Mouse (Mus musculus): ENCODE data around the gene Zpbp2. TPM values are rescaled to one million over a fixed set of nuclear protein-coding genes. Genes with fewer than 3 reads are reported as not detected.

Gene Zpbp2
- total and polyA plus RNA-seq, 3 experiments, result 0.36 to 4.8 (median 3.3) TPM

DNA sequence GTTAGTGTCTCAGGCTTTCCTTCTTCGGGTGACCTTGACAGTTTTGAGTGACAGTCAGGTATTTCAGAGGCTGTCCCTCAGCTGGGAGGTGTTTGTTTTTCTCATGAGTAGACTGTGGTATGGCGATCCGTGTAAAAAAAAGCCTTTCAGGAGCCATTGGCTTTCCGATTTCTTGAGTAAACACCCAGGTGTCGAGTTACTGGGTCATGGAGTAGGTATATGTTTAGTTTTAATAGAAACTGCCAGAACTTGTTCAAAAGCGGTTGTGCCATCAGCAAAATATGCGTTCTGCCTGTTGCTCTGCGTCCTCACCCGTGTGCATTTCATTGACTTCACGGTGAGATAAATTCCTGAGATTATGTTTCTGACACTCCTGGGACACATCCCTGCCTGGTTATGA is 30.4 kb upstream of the Zpbp2 start:
- no peak for TF ChIP-seq POLR2AphosphoS5 (IDR thresholded peaks at IDR 0.05; ENCODE audit: insufficient replicate concordance, low read depth, low read length)
- no peak for TF ChIP-seq CTCF (IDR thresholded peaks at IDR 0.05; ENCODE audit: low read depth, low read length)
- no peak for TF ChIP-seq GATA2 (IDR thresholded peaks at IDR 0.05; ENCODE audit: borderline replicate concordance, low read depth, low read length)
- no peak for TF ChIP-seq TAL1 (conservative IDR thresholded peaks at IDR 0.05; ENCODE audit: low read depth, low read length)
- TF ChIP-seq GATA1 (IDR thresholded peaks at IDR 0.05; ENCODE audit: borderline replicate concordance, low read length), result no peak
- ATAC-seq (ENCODE audit: extremely low read depth, insufficient number of reproducible peaks, low FRiP score, poor library complexity, severe bottlenecking), result no peak
- peaks cover 29% of the 10 kb centered on the region for H3K27me3 ChIP-seq (ENCODE audit: insufficient read depth, low read length)
- no peaks in the 10 kb centered on the region for H3K4me1 ChIP-seq (ENCODE audit: insufficient read depth, low read depth, low read length)
- H3K9me3 ChIP-seq (replicated peaks), result no peaks in the 10 kb centered on the region
- DNase-seq (ENCODE audit: low spot score), result no peak
- H3K36me3 ChIP-seq (replicated peaks), result no peaks in the 10 kb centered on the region
- no peak overlapping the region for H3K4me3 ChIP-seq (ENCODE audit: low read depth, low read length)

DNA sequence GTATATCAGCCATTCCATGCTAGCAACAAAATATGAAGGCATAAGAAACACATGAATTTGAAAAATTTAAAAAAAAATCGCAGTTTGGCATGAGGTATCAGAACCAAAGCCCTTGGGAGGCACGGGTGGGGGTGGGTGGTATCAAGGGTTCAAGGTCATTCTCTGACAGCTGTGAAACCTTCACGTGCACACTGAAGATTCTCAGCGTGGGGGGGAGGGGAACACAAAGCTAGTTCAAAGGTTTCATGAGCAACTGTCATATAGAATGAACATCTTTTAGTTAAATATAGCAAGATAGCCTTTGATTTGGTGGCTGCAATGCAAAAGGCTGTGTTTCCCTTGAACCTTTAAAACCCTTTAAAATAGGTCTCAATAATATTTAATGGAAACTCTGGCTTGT is 25.8 kb upstream of the Zpbp2 start:
- Histone ChIP-seq H3K4me1 (ENCODE audit: insufficient read depth, low read depth, low read length) (no peaks in the 10 kb centered on the region), H3K4me3 (ENCODE audit: low read depth, low read length) (no peak overlapping the region), H3K36me3 (replicated peaks) (no peaks in the 10 kb centered on the region), H3K27me3 (ENCODE audit: insufficient read depth, low read length) (peaks cover 53% of the 10 kb centered on the region), H3K9me3 (replicated peaks) (no peaks in the 10 kb centered on the region)
- no peak for ATAC-seq (ENCODE audit: extremely low read depth, insufficient number of reproducible peaks, low FRiP score, poor library complexity, severe bottlenecking)
- TF ChIP-seq GATA1 (IDR thresholded peaks at IDR 0.05; ENCODE audit: borderline replicate concordance, low read length) (no peak), TAL1 (conservative IDR thresholded peaks at IDR 0.05; ENCODE audit: low read depth, low read length) (no peak), POLR2AphosphoS5 (IDR thresholded peaks at IDR 0.05; ENCODE audit: insufficient replicate concordance, low read depth, low read length) (no peak), GATA2 (IDR thresholded peaks at IDR 0.05; ENCODE audit: borderline replicate concordance, low read depth, low read length) (no peak), CTCF (IDR thresholded peaks at IDR 0.05; ENCODE audit: low read depth, low read length) (no peak)
- no peak for DNase-seq (ENCODE audit: low spot score)

DNA sequence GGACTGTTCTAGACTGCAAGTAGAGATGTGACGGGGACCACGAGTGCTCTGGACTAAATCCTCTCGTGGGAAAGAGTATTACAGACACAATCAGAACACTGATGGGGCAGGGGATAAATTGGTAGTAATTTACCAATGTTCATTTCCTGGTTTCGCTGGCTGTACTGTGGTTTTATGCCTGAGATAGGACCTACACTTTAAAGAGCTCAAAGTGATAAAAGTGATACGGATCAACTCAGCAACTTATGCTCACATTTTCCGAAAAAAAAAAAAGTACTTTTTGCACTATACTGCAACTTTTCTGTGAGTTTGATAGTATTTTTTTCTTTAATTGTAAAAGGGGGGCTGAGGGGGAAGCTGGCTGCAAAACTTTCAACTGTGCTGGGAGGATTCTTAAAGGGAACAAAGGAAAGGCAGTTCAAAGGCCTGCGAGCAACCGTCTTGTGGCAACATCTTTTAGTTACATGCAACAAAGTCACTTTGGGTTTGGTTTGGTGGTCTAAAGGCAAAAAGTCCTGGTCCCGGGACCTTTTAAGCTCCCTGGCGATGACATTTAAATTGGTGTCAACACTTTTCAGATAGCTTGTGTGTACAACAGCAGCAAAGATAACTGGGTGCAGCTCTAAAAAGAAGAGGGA is 24.0 kb upstream of the Zpbp2 start:
- TF ChIP-seq POLR2AphosphoS5 (IDR thresholded peaks at IDR 0.05; ENCODE audit: insufficient replicate concordance, low read depth, low read length), result no peak
- TF ChIP-seq CTCF (IDR thresholded peaks at IDR 0.05; ENCODE audit: low read depth, low read length), result no peak
- TF ChIP-seq GATA1 (IDR thresholded peaks at IDR 0.05; ENCODE audit: borderline replicate concordance, low read length), result no peak
- no peak for TF ChIP-seq TAL1 (conservative IDR thresholded peaks at IDR 0.05; ENCODE audit: low read depth, low read length)
- no peak for TF ChIP-seq GATA2 (IDR thresholded peaks at IDR 0.05; ENCODE audit: borderline replicate concordance, low read depth, low read length)
- DNase-seq (ENCODE audit: low spot score) (no peak), ATAC-seq (ENCODE audit: extremely low read depth, insufficient number of reproducible peaks, low FRiP score, poor library complexity, severe bottlenecking) (no peak)
- Histone ChIP-seq H3K27me3 (ENCODE audit: insufficient read depth, low read length) (peaks cover 46% of the 10 kb centered on the region), H3K36me3 (replicated peaks) (no peaks in the 10 kb centered on the region), H3K4me3 (ENCODE audit: low read depth, low read length) (no peak overlapping the region), H3K9me3 (replicated peaks) (no peaks in the 10 kb centered on the region), H3K4me1 (ENCODE audit: insufficient read depth, low read depth, low read length) (no peaks in the 10 kb centered on the region)

DNA sequence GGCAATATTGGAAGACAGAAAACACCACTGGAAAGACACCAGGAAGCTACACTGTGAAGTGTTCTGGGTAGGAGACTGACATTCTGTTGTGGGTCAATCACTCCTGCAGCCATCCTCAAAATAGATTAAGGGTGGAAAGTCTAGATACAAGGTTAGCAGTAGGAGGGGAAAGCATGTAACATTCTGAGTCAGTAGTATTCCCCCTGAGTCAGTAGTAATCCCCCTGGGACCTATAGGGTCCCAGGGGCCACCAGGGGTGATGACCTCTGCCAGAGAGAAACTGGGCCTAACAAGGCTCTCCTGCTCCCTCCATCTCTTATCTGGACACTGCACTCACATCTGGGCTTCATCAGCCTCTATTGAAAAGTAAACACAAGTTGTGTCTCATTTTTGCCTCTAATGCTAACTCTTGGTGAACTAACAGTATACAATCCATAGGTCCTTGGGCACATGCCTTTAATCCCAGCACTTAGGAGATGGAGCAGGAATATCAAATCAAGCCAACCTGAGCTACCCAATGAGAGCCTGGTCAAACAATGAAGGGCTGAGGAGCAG is 13.3 kb upstream of the Zpbp2 start:
- peaks cover 27% of the 10 kb centered on the region for H3K27me3 ChIP-seq (ENCODE audit: insufficient read depth, low read length)
- no peak for DNase-seq (ENCODE audit: low spot score)
- no peak for ATAC-seq (ENCODE audit: extremely low read depth, insufficient number of reproducible peaks, low FRiP score, poor library complexity, severe bottlenecking)

DNA sequence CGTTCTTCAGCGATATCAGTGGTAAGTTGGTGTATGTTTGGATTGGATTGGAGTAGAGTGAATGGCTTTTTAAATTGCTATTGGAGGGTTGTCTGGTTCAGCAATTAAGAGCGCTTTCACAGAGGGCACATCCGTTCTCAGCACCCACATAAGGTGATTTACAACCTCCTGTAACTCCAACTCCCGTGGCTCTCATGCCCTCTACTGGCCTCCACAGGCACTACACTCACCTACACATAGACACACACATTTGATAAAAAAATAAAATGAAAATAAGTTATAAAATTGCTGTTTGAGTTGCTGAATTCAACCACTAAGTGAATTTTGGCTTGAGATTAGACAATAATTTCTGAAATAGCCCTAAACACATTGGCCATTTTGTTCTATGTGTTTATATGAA is 10.6 kb upstream of the Zpbp2 start:
- DNase-seq (ENCODE audit: low spot score), result no peak

More for the DNA sequence above, 13.3 kb upstream of the Zpbp2 start:
- H3K9me3 ChIP-seq (replicated peaks), result 0 out of 2 replicates have a peak, but pooled peaks cover 2% of the 10 kb centered on the region
- no peaks in the 10 kb centered on the region for H3K4me1 ChIP-seq (ENCODE audit: insufficient read depth, low read depth, low read length)
- H3K4me3 ChIP-seq (ENCODE audit: low read depth, low read length), result no peak overlapping the region
- TF ChIP-seq CTCF (IDR thresholded peaks at IDR 0.05; ENCODE audit: low read depth, low read length) (no peak), GATA2 (IDR thresholded peaks at IDR 0.05; ENCODE audit: borderline replicate concordance, low read depth, low read length) (no peak), POLR2AphosphoS5 (IDR thresholded peaks at IDR 0.05; ENCODE audit: insufficient replicate concordance, low read depth, low read length) (no peak), GATA1 (IDR thresholded peaks at IDR 0.05; ENCODE audit: borderline replicate concordance, low read length) (no peak), TAL1 (conservative IDR thresholded peaks at IDR 0.05; ENCODE audit: low read depth, low read length) (no peak)
- H3K36me3 ChIP-seq (replicated peaks), result no peaks in the 10 kb centered on the region

DNA sequence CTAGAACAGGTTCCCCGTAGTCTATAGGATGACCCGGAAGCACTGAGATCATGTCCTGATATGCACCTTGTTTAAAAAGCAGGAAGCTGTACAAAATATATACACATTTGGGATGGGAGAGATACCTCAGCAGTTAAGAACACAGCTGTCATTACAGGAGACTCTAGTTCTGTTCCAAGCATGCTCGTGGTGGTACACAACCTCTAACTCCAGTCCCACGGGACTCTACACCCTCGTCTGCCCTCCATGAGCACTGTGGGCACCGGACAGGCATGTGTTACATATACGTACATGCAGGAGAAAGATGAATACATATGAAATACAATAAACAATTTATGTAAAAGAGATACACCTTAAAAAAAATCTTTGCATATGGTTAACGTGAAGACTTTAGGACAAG is 8.3 kb upstream of the Zpbp2 start:
- ATAC-seq (ENCODE audit: extremely low read depth, insufficient number of reproducible peaks, low FRiP score, poor library complexity, severe bottlenecking), result no peak
- Histone ChIP-seq H3K36me3 (replicated peaks) (no peaks in the 10 kb centered on the region), H3K27me3 (ENCODE audit: insufficient read depth, low read length) (peaks cover 39% of the 10 kb centered on the region), H3K4me1 (ENCODE audit: insufficient read depth, low read depth, low read length) (peaks cover 3% of the 10 kb centered on the region; the same call in 1 of the 2 replicates), H3K4me3 (ENCODE audit: low read depth, low read length) (no peak overlapping the region), H3K9me3 (replicated peaks) (0 out of 2 replicates have a peak, but pooled peaks cover 6% of the 10 kb centered on the region)
- TF ChIP-seq GATA1 (IDR thresholded peaks at IDR 0.05; ENCODE audit: borderline replicate concordance, low read length), result no peak
- TF ChIP-seq GATA2 (IDR thresholded peaks at IDR 0.05; ENCODE audit: borderline replicate concordance, low read depth, low read length), result no peak
- TF ChIP-seq CTCF (IDR thresholded peaks at IDR 0.05; ENCODE audit: low read depth, low read length), result no peak
- TF ChIP-seq TAL1 (conservative IDR thresholded peaks at IDR 0.05; ENCODE audit: low read depth, low read length), result no peak
- no peak for TF ChIP-seq POLR2AphosphoS5 (IDR thresholded peaks at IDR 0.05; ENCODE audit: insufficient replicate concordance, low read depth, low read length)
- DNase-seq (ENCODE audit: low spot score), result no peak

More for the DNA sequence above, 10.6 kb upstream of the Zpbp2 start:
- no peaks in the 10 kb centered on the region for H3K36me3 ChIP-seq (replicated peaks)
- ATAC-seq (ENCODE audit: extremely low read depth, insufficient number of reproducible peaks, low FRiP score, poor library complexity, severe bottlenecking), result no peak
- H3K4me1 ChIP-seq (ENCODE audit: insufficient read depth, low read depth, low read length), result no peaks in the 10 kb centered on the region
- no peak overlapping the region for H3K4me3 ChIP-seq (ENCODE audit: low read depth, low read length)
- peaks cover 20% of the 10 kb centered on the region for H3K27me3 ChIP-seq (ENCODE audit: insufficient read depth, low read length)
- H3K9me3 ChIP-seq (replicated peaks), result 0 out of 2 replicates have a peak, but pooled peaks cover 2% of the 10 kb centered on the region
- TF ChIP-seq TAL1 (conservative IDR thresholded peaks at IDR 0.05; ENCODE audit: low read depth, low read length) (no peak), POLR2AphosphoS5 (IDR thresholded peaks at IDR 0.05; ENCODE audit: insufficient replicate concordance, low read depth, low read length) (no peak), GATA1 (IDR thresholded peaks at IDR 0.05; ENCODE audit: borderline replicate concordance, low read length) (no peak), GATA2 (IDR thresholded peaks at IDR 0.05; ENCODE audit: borderline replicate concordance, low read depth, low read length) (no peak), CTCF (IDR thresholded peaks at IDR 0.05; ENCODE audit: low read depth, low read length) (no peak)

Data from G1E (cell line).